Mouse (Mus musculus): Measurements from ENCODE around the gene Epop.

The Epop gene

DNA sequence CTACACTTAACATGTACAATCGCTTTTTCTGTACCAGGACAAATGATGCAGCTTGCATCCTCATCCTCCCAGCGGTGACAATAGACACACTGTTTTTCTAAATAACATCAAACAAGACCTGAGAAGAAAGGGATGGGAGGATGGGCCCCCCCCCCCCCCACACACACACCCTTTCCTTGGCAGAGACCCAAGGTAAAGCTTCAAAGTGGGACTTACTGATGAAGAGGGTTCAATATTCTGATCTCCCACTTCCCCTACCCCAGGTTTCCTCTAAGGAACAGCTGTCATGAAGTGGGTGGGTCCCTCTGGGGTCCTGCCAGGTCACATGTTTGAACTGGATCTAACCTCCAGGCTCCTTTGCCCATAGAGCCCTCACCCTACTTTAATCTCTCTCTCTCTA, 1.5 kb upstream of the Epop start:
- DNase-seq (ENCODE audit: extremely low spot score, low read depth, low spot score) = no peak

DNA sequence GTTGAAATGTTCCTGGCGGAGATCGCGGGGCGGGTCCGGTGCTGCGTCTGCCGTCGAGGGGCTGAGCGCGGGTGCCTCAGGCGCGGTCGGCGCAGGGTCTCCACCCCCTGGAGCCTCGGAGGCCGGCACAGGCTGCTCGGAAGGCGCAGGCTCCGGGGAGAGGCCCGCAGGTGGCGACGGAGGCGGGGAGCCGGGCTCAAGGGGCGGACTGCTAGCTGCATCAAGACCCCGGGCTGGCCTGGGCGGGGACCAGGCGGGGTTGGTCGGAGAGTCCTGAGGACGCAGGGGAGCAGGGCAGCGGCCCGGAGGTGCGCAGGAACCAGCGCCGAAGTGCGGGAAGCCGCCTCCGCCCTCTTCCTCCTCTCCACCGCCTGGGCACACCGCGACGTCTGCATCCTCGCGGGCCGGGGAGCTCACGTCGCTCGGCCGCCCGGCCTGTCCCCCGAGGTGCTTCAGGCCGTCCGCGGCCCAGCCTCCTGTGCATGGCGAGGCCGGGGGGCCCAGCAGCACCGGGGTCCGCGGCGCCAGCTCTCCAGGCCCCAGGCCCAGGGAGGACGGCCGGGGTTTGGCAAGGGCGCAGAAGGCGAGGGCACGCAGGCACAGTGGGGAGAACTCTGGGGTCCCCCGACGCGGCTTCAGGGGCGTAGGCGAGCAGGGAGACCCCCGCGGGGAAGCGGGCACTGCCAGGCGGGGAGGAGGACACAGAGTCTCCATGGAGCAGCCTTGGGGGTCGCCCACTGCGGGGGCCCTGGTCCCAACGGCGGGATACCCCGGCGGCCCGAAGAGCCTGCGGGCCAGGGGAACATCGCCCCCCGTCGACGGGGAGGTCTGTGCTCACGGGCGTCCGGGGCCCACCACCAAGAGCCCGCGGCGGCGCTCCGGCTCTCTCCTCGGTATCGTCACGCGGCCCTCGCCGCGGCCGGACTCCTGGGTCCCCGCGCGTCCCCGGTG, 659 bp downstream of the Epop start:
- no peak for DNase-seq (ENCODE audit: extremely low spot score, low read depth, low spot score)

- no peak for DNase-seq (ENCODE audit: extremely low spot score, low read depth, low spot score)
Measured at GRCm38 (mm10) chr11:97628303-97628567, 1.3 kb downstream of the Epop start.

DNA sequence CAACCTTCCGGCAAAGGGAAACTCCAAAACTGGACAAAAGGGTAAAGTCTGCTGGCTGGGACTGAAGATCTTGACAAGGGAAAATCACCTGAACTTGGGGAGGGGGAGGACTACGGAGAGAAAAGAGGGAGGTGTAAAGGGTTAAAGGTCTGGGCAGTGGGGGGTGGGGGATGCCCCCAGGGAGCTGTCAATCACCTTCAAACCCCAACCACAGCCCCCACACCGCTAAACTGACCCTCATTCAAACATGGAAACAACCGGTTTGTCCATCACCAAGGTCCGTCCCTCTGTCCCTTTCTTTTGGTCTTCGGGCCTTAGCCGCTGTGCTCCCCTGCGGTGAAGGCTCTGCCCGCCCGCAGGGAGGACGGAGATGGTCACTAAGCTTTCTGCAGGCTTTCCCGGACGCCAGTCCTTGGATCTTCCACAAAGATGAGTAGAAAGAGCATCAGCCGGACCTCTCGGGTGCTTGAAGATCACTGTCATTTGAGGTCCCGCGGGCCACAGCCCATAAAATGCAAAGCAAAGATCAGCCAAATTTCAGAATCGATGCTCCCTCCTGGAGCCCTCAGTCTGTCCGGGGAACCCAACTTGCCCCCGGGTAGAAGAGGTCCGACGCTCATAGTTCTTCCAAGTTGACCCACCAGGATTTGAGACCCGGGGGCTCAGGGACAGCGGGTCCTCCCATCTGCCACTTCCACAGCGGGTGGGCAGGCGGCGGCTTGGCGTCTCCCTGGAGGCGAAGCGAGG, 1.8 kb downstream of the Epop start:
- DNase-seq (ENCODE audit: extremely low spot score, low read depth, low spot score) = no peak

GRCm38 (mm10) chr11:97626850-97627249, 2.7 kb downstream of the Epop start:
- DNase-seq (ENCODE audit: extremely low spot score, low read depth, low spot score) = no peak

GRCm38 (mm10) chr11:97626431-97626830, 3.1 kb downstream of the Epop start:
- no peak for DNase-seq (ENCODE audit: extremely low spot score, low read depth, low spot score)

DNA sequence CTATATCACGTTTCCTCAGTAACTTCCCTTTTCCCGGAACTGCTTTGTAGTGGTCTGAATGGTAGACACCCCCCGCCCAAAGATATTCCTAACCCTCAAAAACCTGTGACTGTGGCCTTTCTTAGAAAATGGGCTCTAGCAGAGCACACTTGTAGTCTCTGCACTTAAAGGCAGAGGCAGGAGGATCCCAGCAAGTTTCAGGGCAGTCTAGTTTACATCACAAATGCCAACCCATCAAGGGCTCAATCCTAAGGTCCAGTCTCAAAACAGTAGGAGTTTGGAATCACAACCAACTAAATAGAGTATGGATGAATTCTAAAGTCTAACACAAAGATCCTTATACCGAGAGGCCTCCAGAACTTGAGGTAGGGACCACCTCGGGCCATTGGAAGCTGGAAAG, 4.0 kb downstream of the Epop start:
- DNase-seq (ENCODE audit: extremely low spot score, low read depth, low spot score) = no peak

DNA sequence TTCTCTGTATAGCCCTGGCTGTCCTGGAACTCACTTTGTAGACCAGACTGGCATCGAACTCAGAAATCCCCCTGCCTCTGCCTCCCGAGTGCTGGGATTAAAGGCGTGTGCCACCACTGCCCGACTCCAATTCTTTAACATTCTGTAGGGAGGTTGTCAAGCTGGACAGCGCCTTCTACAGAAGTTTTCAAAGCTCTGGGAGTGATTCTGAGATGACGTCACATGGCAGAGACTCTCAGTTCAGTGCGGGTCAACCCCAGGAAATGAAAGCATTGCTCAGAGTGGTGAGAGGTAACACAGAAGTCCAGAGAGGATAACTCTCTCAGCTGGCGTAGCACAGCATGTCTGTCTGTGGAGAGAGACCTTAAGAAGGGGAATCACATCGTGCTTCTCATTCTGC, 6.3 kb downstream of the Epop start:
- DNase-seq (ENCODE audit: extremely low spot score, low read depth, low spot score) = no peak

GRCm38 (mm10) chr11:97622440-97622839, 7.1 kb downstream of the Epop start:
- peak; percentile 76 for DNase-seq (ENCODE audit: extremely low spot score, low read depth, low spot score)

GRCm38 (mm10) chr11:97619391-97619795, 10.1 kb downstream of the Epop start:
- DNase-seq (ENCODE audit: extremely low spot score, low read depth, low spot score) = no peak

- DNase-seq (ENCODE audit: extremely low spot score, low read depth, low spot score) = no peak
Measured at GRCm38 (mm10) chr11:97618368-97618767, 11.1 kb downstream of the Epop start.

- DNase-seq (ENCODE audit: extremely low spot score, low read depth, low spot score) = no peak
Measured at GRCm38 (mm10) chr11:97615276-97615675, 14.2 kb downstream of the Epop start.

GRCm38 (mm10) chr11:97611076-97611475, 18.4 kb downstream of the Epop start:
- no peak for DNase-seq (ENCODE audit: extremely low spot score, low read depth, low spot score)

DNA sequence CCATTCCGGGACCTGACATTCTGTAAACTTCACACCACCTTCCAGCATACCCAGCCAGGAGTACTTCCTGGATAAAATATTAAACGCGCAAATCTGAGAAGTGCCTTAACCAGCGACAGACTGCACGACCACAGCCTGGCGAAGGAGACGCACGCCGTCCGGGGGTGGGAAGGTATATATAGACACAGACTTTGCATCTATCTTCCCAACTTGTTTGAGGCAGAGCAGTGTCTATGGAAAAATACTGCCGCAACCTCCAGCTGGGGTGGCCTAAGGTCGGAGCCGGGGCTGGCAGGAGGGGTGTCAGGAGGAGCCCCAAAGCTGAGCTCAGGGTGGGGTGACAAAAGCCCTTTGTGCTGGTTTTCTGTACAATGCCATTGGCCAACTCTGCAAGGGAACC, 19.8 kb downstream of the Epop start:
- no peak for DNase-seq (ENCODE audit: extremely low spot score, low read depth, low spot score)

GRCm38 (mm10) chr11:97608933-97609332, 20.6 kb downstream of the Epop start:
- no peak for DNase-seq (ENCODE audit: extremely low spot score, low read depth, low spot score)

GRCm38 (mm10) chr11:97607056-97607725, 22.3 kb downstream of the Epop start:
- no peak for DNase-seq (ENCODE audit: extremely low spot score, low read depth, low spot score)

- no peak for DNase-seq (ENCODE audit: extremely low spot score, low read depth, low spot score)
Measured at GRCm38 (mm10) chr11:97603891-97604290, 25.6 kb downstream of the Epop start.

- DNase-seq (ENCODE audit: extremely low spot score, low read depth, low spot score) = no peak
Measured at GRCm38 (mm10) chr11:97602223-97602622, 27.3 kb downstream of the Epop start.

GRCm38 (mm10) chr11:97599104-97599503, 30.4 kb downstream of the Epop start:
- DNase-seq (ENCODE audit: extremely low spot score, low read depth, low spot score) = no peak

- no peak for DNase-seq (ENCODE audit: extremely low spot score, low read depth, low spot score)
Measured at GRCm38 (mm10) chr11:97597945-97598691, 31.4 kb downstream of the Epop start.

GRCm38 (mm10) chr11:97594136-97594535, 35.4 kb downstream of the Epop start:
- DNase-seq (ENCODE audit: extremely low spot score, low read depth, low spot score) = no peak

Data from hindlimb bud, embryonic 11.5 days (tissue).